Mouse (Mus musculus) bone marrow, adult 2 months (tissue): Measurements from ENCODE around the gene Mmp28. TPM values are rescaled to one million over a fixed set of nuclear protein-coding genes. Genes with fewer than 3 reads are reported as not detected.

Experiments
- H3K27ac ChIP-seq: fragments of 200-500 bp; 2 replicates; pipeline ENCODE4 v1.5.1; 2012; ENCODE audit warnings: low read depth, mild to moderate bottlenecking, control low read depth, inconsistent platforms, low read length; ENCODE audit not compliant: control insufficient read depth, poor library complexity, insufficient read depth
- H3K4me1 ChIP-seq: fragments of 200-500 bp; 2 replicates; pipeline ENCODE4 v1.6.1; 2011; ENCODE audit warnings: low read length; ENCODE audit not compliant: control insufficient read depth, insufficient read depth
- H3K4me3 ChIP-seq: fragments of 200-500 bp; replicated peaks from 2 replicates; pipeline ENCODE3; 2011; ENCODE audit warnings: mild to moderate bottlenecking, low read depth, low read length, control low read depth; ENCODE audit not compliant: control insufficient read depth
- CTCF ChIP-seq: fragments of 200-500 bp; IDR thresholded peaks from 2 replicates; pipeline ENCODE4 v1.5.1; 2011; ENCODE audit warnings: low read length, control low read depth; ENCODE audit not compliant: control insufficient read depth, insufficient read depth
- POLR2A ChIP-seq: fragments of 200-500 bp; IDR thresholded peaks from 2 replicates; pipeline ENCODE4 v1.6.1; 2011; ENCODE audit warnings: low read depth, mild to moderate bottlenecking, control low read depth, low read length, borderline replicate concordance; ENCODE audit not compliant: control insufficient read depth
- WGBS: fragments of 180-500 bp; shearing (Covaris S2); methylation state at CpG from one replicate; pipeline ENCODE4 v1.1.7; 2018; 5-methylcytosine and 5-hydroxymethylcytosine counted together
- polyA plus RNA-seq: library from polyadenylated mRNA; stranded (reverse); fragments of >200 nt; gene quantifications from 2 replicates; pipeline ENCODE4 v1.2.4, GENCODE M21; 2011; ENCODE audit warnings: low replicate concordance; ENCODE audit not compliant: missing spikeins, insufficient read depth, insufficient read length

Mmp28 gene
- polyA plus RNA-seq, 1 experiment = 0.92 TPM

GRCm38 (mm10) chr11:83450550-83450949 lies 12.3 kb downstream of the Mmp28 start:
- no peak for TF ChIP-seq CTCF
- TF ChIP-seq POLR2A = no peak
- 49% methylated on average over 1 of the region's 1 CpGs for WGBS
- no peak overlapping the region for H3K27ac ChIP-seq
- no peaks in the 10 kb centered on the region for H3K4me1 ChIP-seq
- no peak overlapping the region for H3K4me3 ChIP-seq

DNA sequence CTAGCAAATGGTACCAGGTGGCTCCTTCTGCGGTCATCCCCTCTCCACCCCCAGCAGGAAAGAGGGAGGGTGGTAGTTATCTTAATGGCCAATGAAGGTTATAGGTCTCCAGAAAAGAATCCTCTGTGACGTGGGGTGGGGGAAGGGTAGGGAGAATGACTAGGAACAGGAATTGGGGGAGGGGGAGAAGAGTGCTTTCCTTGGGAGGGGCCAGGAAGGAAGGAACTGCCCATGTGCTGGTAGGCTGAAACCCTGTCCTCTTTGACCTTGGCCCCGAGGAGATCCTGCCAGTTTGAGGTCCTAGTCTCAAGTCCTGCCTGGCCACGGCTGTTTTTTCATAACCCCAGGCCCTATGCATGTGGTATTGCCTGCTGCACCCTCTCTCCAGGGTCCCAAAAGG lies 13.6 kb downstream of the Mmp28 start:
- Histone ChIP-seq H3K4me3 (no peak overlapping the region), H3K4me1 (no peaks in the 10 kb centered on the region; the same call in 1 of the 2 replicates), H3K27ac (no peak overlapping the region)
- TF ChIP-seq POLR2A = no peak
- TF ChIP-seq CTCF = no peak
- WGBS = 57% methylated on average over 4 of the region's 4 CpGs

DNA sequence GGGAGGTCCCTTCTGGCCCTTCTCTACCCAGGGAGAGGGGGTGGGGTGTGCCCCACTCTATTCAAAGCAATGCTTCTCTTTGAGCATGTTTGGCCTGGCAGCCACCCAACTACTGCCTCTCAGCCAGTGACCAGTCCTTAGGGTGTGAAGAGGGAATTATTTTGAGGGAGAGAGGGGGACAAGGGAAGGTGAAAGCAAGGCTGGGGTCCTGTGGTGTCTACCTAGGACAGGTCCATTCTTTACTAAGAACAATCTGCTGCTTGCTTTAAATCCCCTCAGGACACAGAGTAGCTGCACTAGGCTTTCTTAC lies 14.0 kb downstream of the Mmp28 start:
- TF ChIP-seq POLR2A = no peak
- no peak for TF ChIP-seq CTCF
- H3K4me3 ChIP-seq = no peak overlapping the region
- H3K4me1 ChIP-seq = no peaks in the 10 kb centered on the region; the same call in 1 of the 2 replicates
- no peak overlapping the region for H3K27ac ChIP-seq

DNA sequence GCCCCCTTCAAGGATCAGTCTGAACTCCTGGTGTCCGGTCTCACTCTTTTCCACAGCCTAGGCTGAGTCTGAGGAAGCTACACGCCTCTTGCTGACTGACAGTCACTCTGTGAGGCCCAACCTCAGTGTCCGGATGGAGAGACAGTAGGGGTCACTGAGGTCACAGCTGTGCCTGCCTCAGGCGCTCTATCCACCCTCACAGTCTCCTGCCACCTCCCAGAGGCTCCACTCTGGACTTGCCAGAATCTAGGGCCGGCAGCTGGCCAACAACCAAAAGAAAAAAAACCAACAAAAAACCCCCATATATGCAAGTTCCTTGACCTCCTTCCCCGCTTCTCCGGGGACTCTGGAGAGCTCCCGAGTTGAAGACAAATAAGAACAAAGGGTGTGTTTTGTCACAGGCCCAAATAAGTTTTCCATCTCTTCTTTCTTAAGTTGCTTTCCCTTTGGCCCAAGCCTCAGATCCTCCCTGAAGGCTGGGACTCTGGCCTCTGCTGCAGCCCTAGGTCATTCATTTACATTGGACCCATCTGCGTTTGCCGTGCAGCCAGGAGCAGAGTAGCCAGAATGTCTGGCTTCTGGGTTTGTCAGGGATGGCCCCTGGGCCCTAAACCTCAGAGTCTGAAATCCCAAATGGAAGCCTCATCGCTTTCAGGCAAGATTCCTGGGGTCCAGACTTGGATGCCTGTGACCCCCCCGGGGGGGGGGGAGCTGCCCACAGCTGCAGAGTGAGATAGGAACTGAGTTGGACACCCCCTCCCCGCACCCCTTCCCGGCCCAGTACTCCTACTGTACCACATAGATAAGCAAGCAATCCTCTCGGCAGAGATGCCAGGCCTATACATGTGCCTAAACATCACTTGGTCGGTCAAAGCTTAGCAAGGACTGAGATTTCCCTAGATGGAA lies 14.6 kb downstream of the Mmp28 start:
- Histone ChIP-seq H3K4me1 (no peaks in the 10 kb centered on the region; the same call in 1 of the 2 replicates), H3K27ac (no peak overlapping the region), H3K4me3 (no peak overlapping the region)
- 72% methylated on average over 16 of the region's 16 CpGs for WGBS
- TF ChIP-seq CTCF = no peak
- TF ChIP-seq POLR2A = no peak

DNA sequence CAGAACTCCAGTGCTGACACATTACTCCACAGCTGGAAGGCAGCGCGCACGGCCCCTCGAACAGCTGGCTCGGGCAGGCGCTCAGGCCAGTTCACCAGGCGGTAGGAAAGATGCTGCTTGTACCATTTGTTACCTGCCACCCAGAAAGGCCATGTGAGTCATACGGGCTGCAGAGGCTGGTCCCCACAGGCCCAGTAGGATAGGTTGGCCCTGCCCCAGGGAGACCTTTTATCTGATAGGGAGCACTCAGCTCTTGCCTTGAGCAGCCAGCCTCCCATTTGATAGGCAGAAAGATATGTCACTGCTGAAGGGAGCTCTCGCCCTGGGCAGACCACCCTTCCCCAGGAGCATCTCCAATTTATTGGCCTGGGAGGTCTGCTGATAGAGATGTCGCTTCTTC lies 15.3 kb downstream of the Mmp28 start:
- no peak for TF ChIP-seq POLR2A
- Histone ChIP-seq H3K4me3 (no peak overlapping the region), H3K27ac (no peak overlapping the region), H3K4me1 (no peaks in the 10 kb centered on the region; the same call in 1 of the 2 replicates)
- WGBS = 78% methylated on average over 10 of the region's 10 CpGs

GRCm38 (mm10) chr11:83445001-83445400 lies 17.9 kb downstream of the Mmp28 start:
- Histone ChIP-seq H3K4me1 (no peaks in the 10 kb centered on the region; the same call in 1 of the 2 replicates), H3K27ac (no peak overlapping the region), H3K4me3 (peak overlapping the region; percentile 47)
- WGBS = 19% methylated on average over 19 of the region's 19 CpGs
- no peak for TF ChIP-seq CTCF
- TF ChIP-seq POLR2A = no peak

GRCm38 (mm10) chr11:83443824-83444223 lies 19.0 kb downstream of the Mmp28 start:
- TF ChIP-seq POLR2A = no peak
- TF ChIP-seq CTCF = no peak
- Histone ChIP-seq H3K4me3 (no peak overlapping the region), H3K4me1 (peaks cover under 1% of the 10 kb centered on the region; the same call in 1 of the 2 replicates), H3K27ac (no peak overlapping the region)
- 4% methylated on average over 7 of the region's 7 CpGs for WGBS

DNA sequence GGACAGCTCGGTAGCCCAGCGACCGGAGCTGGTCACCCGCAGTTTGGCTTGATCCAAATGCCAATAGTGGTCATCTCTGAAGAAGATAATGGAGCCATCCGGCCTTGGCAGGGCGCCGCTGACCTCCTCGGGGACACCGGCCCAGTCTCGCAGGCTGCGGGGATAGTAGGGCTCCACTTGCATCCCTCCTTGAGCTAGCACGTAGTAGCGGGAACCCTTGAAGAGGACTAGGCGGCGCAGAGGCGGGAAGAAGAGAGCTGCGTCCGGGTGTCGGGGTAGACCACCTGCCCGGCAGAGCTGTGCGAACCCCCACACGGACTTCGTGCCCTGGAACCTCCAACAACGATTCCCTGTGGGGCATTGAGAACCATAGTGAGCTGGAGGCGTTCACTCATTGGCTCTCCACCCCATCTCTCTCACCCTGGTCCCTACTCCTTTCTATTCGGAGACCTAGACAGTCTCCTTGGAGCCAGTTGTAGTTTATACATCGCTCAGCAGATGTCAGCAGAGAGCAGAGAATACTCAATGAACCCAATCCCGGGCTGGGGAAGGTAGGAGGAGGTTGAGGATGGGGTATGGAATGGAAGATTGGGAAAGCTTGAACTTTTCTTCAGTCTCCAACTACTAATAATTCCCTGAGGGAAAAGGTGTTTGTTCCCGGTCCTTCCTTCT lies 20.1 kb downstream of the Mmp28 start:
- peak overlapping the region; percentile 10 for H3K4me3 ChIP-seq
- peaks cover 2% of the 10 kb centered on the region for H3K4me1 ChIP-seq
- H3K27ac ChIP-seq = no peak overlapping the region
- 19% methylated on average over 29 of the region's 29 CpGs for WGBS
- no peak for TF ChIP-seq POLR2A
- TF ChIP-seq CTCF = peak; percentile 47
